Mouse (Mus musculus): ENCODE results near the gene Gm10130.
"Not testable (repeated sequence)": the region's sequence is repeated elsewhere in the genome, so short reads cannot be mapped to it uniquely, and the experiment has no call there.

DNA sequence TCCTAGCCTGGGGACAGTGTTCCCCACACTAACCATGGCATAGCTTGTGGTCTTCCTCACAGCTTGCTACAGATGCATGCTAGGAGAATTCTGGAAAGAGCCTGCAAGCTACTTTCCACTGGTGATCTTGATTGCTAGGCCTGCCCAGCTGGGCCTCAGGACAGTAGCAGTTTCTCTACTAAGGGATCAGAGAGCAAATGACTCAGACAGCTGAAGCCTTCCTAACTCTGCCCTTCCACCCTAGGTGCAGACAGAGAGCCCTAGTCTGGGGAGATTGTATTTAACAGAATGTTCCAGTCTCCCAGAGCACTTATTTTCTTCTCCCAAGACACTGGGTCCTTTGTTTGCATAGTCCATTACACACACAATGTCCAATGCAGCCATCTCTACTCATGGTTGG is 33.6 kb downstream of the Gm10130 start:
- not testable (repeated sequence) for TF ChIP-seq ZC3H11A (IDR thresholded peaks at IDR 0.05; ENCODE audit: borderline replicate concordance, low read depth, low read length); HCFC1 (IDR thresholded peaks at IDR 0.05; ENCODE audit: borderline replicate concordance, insufficient read depth, low read length); ZNF384 (IDR thresholded peaks at IDR 0.05; ENCODE audit: low read depth, low read length); CHD2 (IDR thresholded peaks at IDR 0.05; ENCODE audit: low read depth, low read length)

Data from ES-E14 (cell line).